Mouse (Mus musculus): ENCODE data around the gene G530012D18Rik. TPM values are rescaled to one million over a fixed set of nuclear protein-coding genes. Genes with fewer than 3 reads are reported as not detected.

The G530012D18Rik gene
- not detected for polyA plus RNA-seq (2014; fragmentation: Illumina TruSeq; extraction: RNeasy Lipid Tissue Mini Kit (QIAGEN cat#74804); ENCODE audit: low read depth, low replicate concordance)

DNA sequence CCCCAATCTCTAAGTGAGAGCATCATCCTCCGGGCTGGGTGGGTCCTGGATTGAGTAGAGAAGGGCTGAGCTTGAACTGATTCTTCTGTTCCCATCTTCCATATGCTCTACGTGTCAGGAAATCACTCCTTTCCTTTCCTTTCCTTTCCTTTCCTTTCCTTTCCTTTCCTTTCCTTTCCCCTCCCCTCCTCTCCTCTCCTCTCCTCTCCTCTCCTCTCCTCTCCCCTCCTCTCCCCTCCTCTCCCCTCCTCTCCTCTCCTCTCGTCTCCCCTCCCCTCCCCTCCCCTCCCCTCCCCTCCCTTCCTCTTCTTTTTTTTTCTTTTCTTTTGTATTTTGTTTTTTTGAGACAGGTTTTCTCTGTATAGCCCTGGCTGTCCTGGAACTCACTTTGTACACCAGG is at the start of gene G530012D18Rik:
Gene G530012D18Rik, plus strand, starts transcription at position 301 of the 400 bp plus-strand sequence.

GRCm38 (mm10) chr1:85598271-85599012 is 23.0 kb downstream of the G530012D18Rik start, which contains the start of gene Sp110:
Gene Sp110, minus strand, starts transcription at chr1:85598817.

DNA sequence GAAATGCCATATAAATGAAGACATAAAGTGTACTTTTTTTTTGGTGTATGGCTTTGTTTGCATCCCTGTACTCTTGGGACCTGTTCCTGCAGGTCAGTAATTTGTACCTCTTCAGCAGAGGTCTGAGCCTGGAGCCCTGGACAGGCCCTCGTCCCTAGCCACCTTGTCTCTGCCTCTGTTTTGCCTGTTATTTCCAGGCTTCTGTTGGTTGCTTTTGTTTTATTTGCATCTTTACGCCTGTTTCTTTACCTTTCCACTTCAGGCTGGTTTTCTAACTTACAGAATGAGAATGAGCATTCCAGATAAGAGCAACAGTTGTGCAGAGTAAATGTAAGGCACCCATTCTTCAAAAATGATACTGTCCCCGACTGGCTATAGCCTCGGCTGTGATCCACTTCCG is 24.6 kb downstream of the G530012D18Rik start, which contains the start of gene Sp140:
Gene Sp140, plus strand, starts transcription at position 301 of the 400 bp plus-strand sequence.

Other genes starting within 250 kb of the G530012D18Rik start
- 10.3 TPM for gene Sp110, start 23.1 kb downstream of the G530012D18Rik start, polyA plus RNA-seq (2014; fragmentation: Illumina TruSeq; extraction: RNeasy Lipid Tissue Mini Kit (QIAGEN cat#74804); ENCODE audit: low read depth, low replicate concordance)
- gene Sp140, start 24.7 kb downstream of the G530012D18Rik start, polyA plus RNA-seq (2014; fragmentation: Illumina TruSeq; extraction: RNeasy Lipid Tissue Mini Kit (QIAGEN cat#74804); ENCODE audit: low read depth, low replicate concordance), result 18.9 TPM
- 86.2 TPM for gene Sp100, start 74.3 kb downstream of the G530012D18Rik start, polyA plus RNA-seq (2014; fragmentation: Illumina TruSeq; extraction: RNeasy Lipid Tissue Mini Kit (QIAGEN cat#74804); ENCODE audit: low read depth, low replicate concordance)
- 12.4 TPM for gene A630001G21Rik, start 203.0 kb downstream of the G530012D18Rik start, polyA plus RNA-seq (2014; fragmentation: Illumina TruSeq; extraction: RNeasy Lipid Tissue Mini Kit (QIAGEN cat#74804); ENCODE audit: low read depth, low replicate concordance)
- 443 TPM for gene Cab39, start 217.8 kb downstream of the G530012D18Rik start, polyA plus RNA-seq (2014; fragmentation: Illumina TruSeq; extraction: RNeasy Lipid Tissue Mini Kit (QIAGEN cat#74804); ENCODE audit: low read depth, low replicate concordance)